Mouse (Mus musculus): ENCODE results near the gene Scand1.

GRCm38 (mm10) chr2:156285161-156285560 lies 27.3 kb downstream of the Scand1 start:
- no peak for TF ChIP-seq CTCF (conservative IDR thresholded peaks at IDR 0.05; ENCODE audit: low read length)
- no peak for TF ChIP-seq NANOG (IDR thresholded peaks at IDR 0.05; ENCODE audit: borderline replicate concordance, low read length)
- no peak for TF ChIP-seq POU5F1 (IDR thresholded peaks at IDR 0.05; ENCODE audit: borderline replicate concordance, low read length)
